ENCODE assay signal across 8 mouse cellular contexts in the genomic region with DNA sequence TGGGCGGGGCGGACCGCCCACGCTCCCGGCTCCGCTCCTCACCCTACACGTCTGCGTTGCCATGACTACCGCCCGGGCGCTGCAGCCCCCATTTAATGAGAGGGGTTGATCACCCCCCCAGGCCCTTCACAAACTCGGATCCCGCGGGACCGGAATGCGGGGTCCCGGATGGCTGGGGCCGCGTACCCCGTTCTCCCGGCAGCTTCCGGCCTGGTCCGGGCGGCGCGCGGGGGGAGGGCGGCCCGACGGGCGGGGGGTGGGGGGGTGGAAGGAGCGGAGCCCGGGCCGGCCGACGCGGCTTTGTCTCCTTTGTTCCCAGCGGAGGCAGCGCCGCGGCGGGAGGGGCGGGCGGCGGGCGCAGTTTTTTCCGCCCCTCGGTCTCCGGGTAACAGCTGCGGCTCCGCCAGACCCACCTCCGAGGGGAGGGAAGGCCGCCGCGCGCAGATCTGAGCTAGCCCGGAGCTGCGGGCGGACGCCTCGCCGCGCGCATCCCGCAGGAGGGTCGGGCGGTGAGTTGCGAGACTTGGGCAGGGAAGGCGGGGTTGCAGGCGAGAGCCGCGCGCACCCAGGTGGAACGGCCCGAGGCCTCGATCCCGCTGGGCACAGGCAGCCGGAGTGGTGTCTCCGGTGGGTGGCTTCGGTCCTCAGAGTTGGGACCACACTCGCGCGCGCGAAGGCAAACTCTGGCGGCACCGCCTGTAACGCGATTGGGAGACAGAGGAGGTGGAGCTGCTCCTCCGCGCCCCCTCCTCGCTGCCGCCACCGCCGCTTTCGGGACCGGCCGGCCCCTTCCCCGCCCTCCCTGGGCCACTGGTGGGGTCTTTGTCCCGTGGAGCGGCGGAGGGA. TPM values are rescaled to one million over a fixed set of nuclear protein-coding genes. Genes with fewer than 3 reads are reported as not detected.
DNase-seq lines count a peak whose midpoint lies in the region; ATAC-seq and TF ChIP-seq lines count a peak whose summit lies in the region.

Gene Plxnb1 (plus strand): TSS at position 253 of the 846 bp plus-strand sequence.

- peaks cover 35% of the 10 kb centered on the region for H3K4me1 ChIP-seq in forebrain, postnatal 0 days (ENCODE audit: insufficient read depth)
- H3K4me1 ChIP-seq in hindbrain, embryonic 12.5 days, result peaks cover 57% of the 10 kb centered on the region

- H3K27ac ChIP-seq in forebrain, postnatal 0 days (ENCODE audit: low read depth, low read length), result peak within 1 kb of the TSS; percentile 100
- peak within 1 kb of the TSS; percentile 98 for H3K27ac ChIP-seq in hindbrain, embryonic 12.5 days

- H3K4me3 ChIP-seq in forebrain, postnatal 0 days (ENCODE audit: low read depth, low read length), result peak within 1 kb of the TSS; percentile 71
- peak within 1 kb of the TSS; percentile 46 for H3K4me3 ChIP-seq in hindbrain, embryonic 12.5 days

- peaks cover 18% of the 10 kb centered on the region for H3K36me3 ChIP-seq in forebrain, postnatal 0 days (ENCODE audit: insufficient read depth)
- peaks cover 36% of the 10 kb centered on the region for H3K36me3 ChIP-seq in hindbrain, embryonic 12.5 days

- H3K9ac ChIP-seq in forebrain, postnatal 0 days, result peak within 1 kb of the TSS; percentile 95
- H3K9ac ChIP-seq in hindbrain, embryonic 12.5 days, result peak within 1 kb of the TSS; percentile 83

- peak; percentile 76 for ATAC-seq in forebrain, postnatal 0 days
- peak; percentile 65 for ATAC-seq in hindbrain, embryonic 12.5 days (ENCODE audit: low FRiP score)

- H3K4me2 ChIP-seq in forebrain, postnatal 0 days (ENCODE audit: low read depth), result peak within 1 kb of the TSS; percentile 83
- H3K4me2 ChIP-seq in hindbrain, embryonic 12.5 days (replicated peaks), result peak within 1 kb of the TSS; percentile 94

- peak; percentile 89 for DNase-seq in Muller cell, postnatal 12 days (ENCODE audit: inconsistent ontology term)
- peak; percentile 60 for DNase-seq in cerebellum, adult 11-12 months
- DNase-seq in forebrain, postnatal 0 days, result peak; percentile 90
- DNase-seq in layer of hippocampus, postnatal 36 days, result peak; percentile 74 to 79
- DNase-seq in lung, postnatal 14 days, result peak; percentile 79
- DNase-seq in retina, embryonic 14.5 days (ENCODE audit: low spot score), result peak; percentile 83
- peak; percentile 83 for DNase-seq in yolk sac, embryonic 10.5 days (ENCODE audit: low spot score)

- WGBS in forebrain, postnatal 0 days, result 1% methylated on average over 92 of the region's 102 CpGs
- WGBS in hindbrain, embryonic 12.5 days, result 0% methylated on average over 79 of the region's 102 CpGs

- no peaks in the 10 kb centered on the region for H3K9me3 ChIP-seq in forebrain, postnatal 0 days (ENCODE audit: low read length)
- H3K9me3 ChIP-seq in hindbrain, embryonic 12.5 days (replicated peaks), result no peaks in the 10 kb centered on the region

- no peak for TF ChIP-seq CTCF in forebrain, postnatal 0 days (IDR thresholded peaks at IDR 0.05; ENCODE audit: low read depth)

- H3K27me3 ChIP-seq in forebrain, postnatal 0 days (ENCODE audit: insufficient read depth, low read length), result no peaks in the 10 kb centered on the region
- no peaks in the 10 kb centered on the region for H3K27me3 ChIP-seq in hindbrain, embryonic 12.5 days

RNA-seq across cellular contexts. Expression of gene Plxnb1, which starts in this region (rescaled TPM):
- 56.3 and 78.2 TPM in 2 replicates for total RNA-seq in forebrain, postnatal 0 days (2014; rRNA removed)
- polyA plus RNA-seq in forebrain, postnatal 0 days (2015; fragmentation: Nextera tagmentation; extraction: Ambion mirVana), result 7.3 and 10.2 TPM in 2 replicates
- polyA plus RNA-seq in hindbrain, embryonic 12.5 days (2016; fragmentation: Nextera tagmentation; extraction: Ambion mirVana), result 38.4 and 41.2 TPM in 2 replicates
- 10 to 100 TPM; 79.7 to 88.6 TPM for total RNA-seq in layer of hippocampus, postnatal 36 days (2021)

Comparison
In these comparisons a context has a peak if more than half of its experiments do, and no peak if none do; other contexts are left out.
1. Peak in every context shown above with its lines: DNase-seq, ATAC-seq, H3K4me3 ChIP-seq and H3K27ac ChIP-seq.